Mouse (Mus musculus): Measurements from ENCODE around the gene Tmem240. TPM values are rescaled to one million over a fixed set of nuclear protein-coding genes. Genes with fewer than 3 reads are reported as not detected.
A peak's percentile ranks its signal among the peaks of the same experiment; 100 is the strongest.

The Tmem240 gene
- polyA plus RNA-seq, 1 experiment from 2014 or later = 2.2 TPM

- Histone ChIP-seq H3K4me3 (peak within 1 kb of the TSS; percentile 97), H3K27ac (peak within 1 kb of the TSS; percentile 46; the same call in 1 of the 2 replicates), H3K9ac (peak within 1 kb of the TSS; percentile 84), H3K27me3 (no peaks in the 10 kb centered on the region), H3K4me1 (peaks cover 19% of the 10 kb centered on the region), H3K9me3 (no peaks in the 10 kb centered on the region), H3K4me2 (replicated peaks) (peak within 1 kb of the TSS; percentile 91), H3K36me3 (peaks cover 11% of the 10 kb centered on the region)
- under 1% methylated on average over 68 of the region's 68 CpGs for WGBS
- peak; percentile 94 for ATAC-seq (ENCODE audit: insufficient number of reproducible peaks, insufficient read depth, low FRiP score, low TSS enrichment)
Measured at GRCm38 (mm10) chr4:155760613-155761355, 26.2 kb downstream of the Tmem240 start, which contains the start of gene Atad3a. Atad3a (minus strand) TSS chr4:155761093.

- H3K9me3 ChIP-seq = no peaks in the 10 kb centered on the region
- ATAC-seq (ENCODE audit: insufficient number of reproducible peaks, insufficient read depth, low FRiP score, low TSS enrichment) = no peak
- peak overlapping the region; percentile 46; the same call in 1 of the 2 replicates for H3K27ac ChIP-seq
- peaks cover 19% of the 10 kb centered on the region for H3K4me1 ChIP-seq
- peak overlapping the region; percentile 91 for H3K4me2 ChIP-seq (replicated peaks)
- H3K9ac ChIP-seq = peak overlapping the region; percentile 84
- 4% methylated on average over 28 of the region's 28 CpGs for WGBS
- no peaks in the 10 kb centered on the region for H3K27me3 ChIP-seq
- peaks cover 4% of the 10 kb centered on the region; the same call in 1 of the 2 replicates for H3K36me3 ChIP-seq
- peak overlapping the region; percentile 97 for H3K4me3 ChIP-seq
Measured at GRCm38 (mm10) chr4:155761356-155762099, 26.9 kb downstream of the Tmem240 start.

GRCm38 (mm10) chr4:155762357-155762756 is 27.8 kb downstream of the Tmem240 start:
- H3K4me1 ChIP-seq = peaks cover 19% of the 10 kb centered on the region
- H3K36me3 ChIP-seq = no peaks in the 10 kb centered on the region
- no peak for ATAC-seq (ENCODE audit: insufficient number of reproducible peaks, insufficient read depth, low FRiP score, low TSS enrichment)
- H3K9me3 ChIP-seq = no peaks in the 10 kb centered on the region
- WGBS = 85% methylated on average over 3 of the region's 3 CpGs
- H3K9ac ChIP-seq = no peak overlapping the region
- H3K4me3 ChIP-seq = no peak overlapping the region
- H3K27me3 ChIP-seq = no peaks in the 10 kb centered on the region
- H3K27ac ChIP-seq = no peak overlapping the region
- no peak overlapping the region for H3K4me2 ChIP-seq (replicated peaks)

- H3K27ac ChIP-seq = peak overlapping the region; percentile 64; the same call in 1 of the 2 replicates
- peaks cover 14% of the 10 kb centered on the region for H3K4me1 ChIP-seq
- no peaks in the 10 kb centered on the region for H3K36me3 ChIP-seq
- peak overlapping the region; percentile 77; the same call in 1 of the 2 replicates for H3K9ac ChIP-seq
- no peak for ATAC-seq (ENCODE audit: insufficient number of reproducible peaks, insufficient read depth, low FRiP score, low TSS enrichment)
- H3K27me3 ChIP-seq = peaks cover 19% of the 10 kb centered on the region
- no peaks in the 10 kb centered on the region for H3K9me3 ChIP-seq
- WGBS = 58% methylated on average over 5 of the region's 5 CpGs
- H3K4me3 ChIP-seq = peak overlapping the region; percentile 52
- peak overlapping the region; percentile 83 for H3K4me2 ChIP-seq (replicated peaks)
Measured at GRCm38 (mm10) chr4:155769496-155769879, 34.9 kb downstream of the Tmem240 start.

- H3K4me2 ChIP-seq (replicated peaks) = peak overlapping the region; percentile 83
- peak; percentile 74 for ATAC-seq (ENCODE audit: insufficient number of reproducible peaks, insufficient read depth, low FRiP score, low TSS enrichment)
- H3K36me3 ChIP-seq = no peaks in the 10 kb centered on the region
- H3K27me3 ChIP-seq = peaks cover 19% of the 10 kb centered on the region
- H3K4me1 ChIP-seq = peaks cover 14% of the 10 kb centered on the region
- WGBS = under 1% methylated on average over 39 of the region's 39 CpGs
- no peaks in the 10 kb centered on the region for H3K9me3 ChIP-seq
- H3K9ac ChIP-seq = peak overlapping the region; percentile 77
- H3K27ac ChIP-seq = peak overlapping the region; percentile 64
- peak overlapping the region; percentile 52 for H3K4me3 ChIP-seq
Measured at GRCm38 (mm10) chr4:155769880-155770512, 35.4 kb downstream of the Tmem240 start.

GRCm38 (mm10) chr4:155770626-155771025 is 36.0 kb downstream of the Tmem240 start:
- peak overlapping the region; percentile 52 for H3K4me3 ChIP-seq
- 46% methylated on average over 24 of the region's 24 CpGs for WGBS
- ATAC-seq (ENCODE audit: insufficient number of reproducible peaks, insufficient read depth, low FRiP score, low TSS enrichment) = no peak

GRCm38 (mm10) chr4:155771706-155772105 is 37.1 kb downstream of the Tmem240 start:
- no peak overlapping the region for H3K9ac ChIP-seq
- H3K9me3 ChIP-seq = no peaks in the 10 kb centered on the region
- WGBS = 73% methylated on average over 2 of the region's 2 CpGs
- peaks cover 17% of the 10 kb centered on the region for H3K4me1 ChIP-seq
- H3K4me3 ChIP-seq = no peak overlapping the region
- no peak for ATAC-seq (ENCODE audit: insufficient number of reproducible peaks, insufficient read depth, low FRiP score, low TSS enrichment)
- H3K27ac ChIP-seq = no peak overlapping the region
- H3K4me2 ChIP-seq (replicated peaks) = no peak overlapping the region
- H3K27me3 ChIP-seq = peaks cover 19% of the 10 kb centered on the region
- H3K36me3 ChIP-seq = no peaks in the 10 kb centered on the region

More at GRCm38 (mm10) chr4:155770626-155771025, 36.0 kb downstream of the Tmem240 start:
- Histone ChIP-seq H3K9ac (peak overlapping the region; percentile 77), H3K27ac (peak overlapping the region; percentile 64; the same call in 1 of the 2 replicates), H3K4me2 (replicated peaks) (peak overlapping the region; percentile 83), H3K4me1 (peaks cover 17% of the 10 kb centered on the region), H3K9me3 (no peaks in the 10 kb centered on the region), H3K36me3 (no peaks in the 10 kb centered on the region), H3K27me3 (peaks cover 19% of the 10 kb centered on the region)

GRCm38 (mm10) chr4:155772786-155773185 is 38.2 kb downstream of the Tmem240 start:
- Histone ChIP-seq H3K4me2 (replicated peaks) (no peak overlapping the region), H3K27me3 (peaks cover 19% of the 10 kb centered on the region), H3K4me3 (no peak overlapping the region), H3K9me3 (no peaks in the 10 kb centered on the region), H3K36me3 (no peaks in the 10 kb centered on the region), H3K9ac (no peak overlapping the region), H3K4me1 (peaks cover 17% of the 10 kb centered on the region), H3K27ac (no peak overlapping the region)
- ATAC-seq (ENCODE audit: insufficient number of reproducible peaks, insufficient read depth, low FRiP score, low TSS enrichment) = no peak
- 85% methylated on average over 13 of the region's 13 CpGs for WGBS

GRCm38 (mm10) chr4:155773335-155774078 is 38.9 kb downstream of the Tmem240 start:
- 0 out of 2 replicates have a peak overlapping the region, but pooled peaks have one; percentile 47 for H3K9ac ChIP-seq
- no peaks in the 10 kb centered on the region for H3K9me3 ChIP-seq
- H3K4me3 ChIP-seq = peak overlapping the region; percentile 38
- no peak for ATAC-seq (ENCODE audit: insufficient number of reproducible peaks, insufficient read depth, low FRiP score, low TSS enrichment)
- H3K4me2 ChIP-seq (replicated peaks) = peak overlapping the region; percentile 81
- peaks cover 17% of the 10 kb centered on the region for H3K4me1 ChIP-seq
- H3K27ac ChIP-seq = no peak overlapping the region
- WGBS = 39% methylated on average over 5 of the region's 5 CpGs
- no peaks in the 10 kb centered on the region for H3K36me3 ChIP-seq
- peaks cover 19% of the 10 kb centered on the region for H3K27me3 ChIP-seq

GRCm38 (mm10) chr4:155774280-155774754 is 39.7 kb downstream of the Tmem240 start, which contains the start of gene Vwa1:
Vwa1 (minus strand) TSS chr4:155774698.
- H3K27ac ChIP-seq = peak within 1 kb of the TSS; percentile 67
- no peaks in the 10 kb centered on the region for H3K36me3 ChIP-seq
- H3K27me3 ChIP-seq = peaks cover 19% of the 10 kb centered on the region
- no peaks in the 10 kb centered on the region for H3K9me3 ChIP-seq
- peak; percentile 67 for ATAC-seq (ENCODE audit: insufficient number of reproducible peaks, insufficient read depth, low FRiP score, low TSS enrichment)
- peak within 1 kb of the TSS; percentile 38 for H3K4me3 ChIP-seq
- peak within 1 kb of the TSS; percentile 81 for H3K4me2 ChIP-seq (replicated peaks)
- 1% methylated on average over 35 of the region's 35 CpGs for WGBS
- peak within 1 kb of the TSS; percentile 47; the same call in 1 of the 2 replicates for H3K9ac ChIP-seq
- peaks cover 17% of the 10 kb centered on the region for H3K4me1 ChIP-seq
